Mouse (Mus musculus): Measurements from ENCODE around the gene Nrsn2. TPM values are rescaled to one million over a fixed set of nuclear protein-coding genes. Genes with fewer than 3 reads are reported as not detected.

Nrsn2 gene
- polyA plus RNA-seq, 1 experiment from 2014 or later: 2.2 TPM

DNA sequence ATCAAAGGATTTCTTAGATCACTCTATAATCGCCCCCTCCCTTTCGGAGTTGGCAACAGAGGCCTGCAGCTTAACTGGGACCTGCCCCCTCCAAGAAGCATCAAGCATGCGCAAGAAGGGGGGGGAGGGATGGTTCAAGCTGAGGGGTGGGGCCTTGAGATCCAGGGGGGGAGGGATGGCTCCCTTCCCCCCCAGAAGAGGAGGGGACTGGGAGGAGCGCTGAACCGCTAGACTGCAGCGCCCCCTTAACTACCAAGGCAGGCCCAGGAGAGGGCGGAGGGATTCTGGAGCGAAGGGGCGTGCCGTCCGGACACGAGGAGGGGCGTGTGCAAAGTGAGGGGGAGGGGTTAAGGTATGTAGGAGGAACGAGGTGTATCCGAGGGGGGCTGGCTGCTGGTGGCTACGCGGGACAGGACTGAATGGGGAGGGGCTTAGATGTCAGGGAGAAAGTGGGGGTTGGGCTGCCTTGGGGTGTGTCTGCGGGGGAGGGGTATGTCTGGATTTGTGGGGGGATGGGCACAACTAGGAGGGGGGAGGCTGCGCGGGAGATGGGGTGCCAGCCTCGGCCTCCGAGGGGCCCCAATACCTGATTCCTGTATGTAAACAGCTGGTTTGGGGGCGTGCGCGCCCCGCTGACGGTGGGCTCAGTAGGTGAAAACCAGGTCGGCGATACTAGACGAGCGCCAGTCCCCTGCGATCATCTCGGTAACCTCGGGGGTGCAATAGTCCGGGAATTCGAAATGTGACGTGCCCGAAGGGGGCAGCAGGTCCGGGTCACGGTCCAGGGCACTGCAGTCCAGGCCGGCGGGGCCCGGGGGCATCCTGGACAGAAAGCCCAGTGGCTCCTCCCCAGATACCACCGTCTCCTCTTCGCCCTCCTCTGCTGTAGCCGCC is 19.9 kb upstream of the Nrsn2 start:
- H3K9me3 ChIP-seq (ENCODE audit: control insufficient read depth, low read length): no peaks in the 10 kb centered on the region
- H3K27me3 ChIP-seq (ENCODE audit: control insufficient read depth, insufficient read depth, low read length): no peaks in the 10 kb centered on the region
- H3K36me3 ChIP-seq (ENCODE audit: control insufficient read depth, insufficient read depth, low read length): no peaks in the 10 kb centered on the region
- ATAC-seq (ENCODE audit: insufficient number of reproducible peaks, low FRiP score, low TSS enrichment, low read depth) (peak; percentile 70), DNase-seq (ENCODE audit: low spot score) (peak; percentile 97)
- peak overlapping the region; percentile 58 for H3K4me2 ChIP-seq (ENCODE audit: low read depth, severe bottlenecking)
- peak overlapping the region; percentile 97 for H3K9ac ChIP-seq (ENCODE audit: low read length)
- H3K27ac ChIP-seq (replicated peaks; ENCODE audit: low read depth, low read length): peak overlapping the region; percentile 99
- H3K4me3 ChIP-seq (ENCODE audit: low read depth, low read length): peak overlapping the region; percentile 88
- peaks cover 22% of the 10 kb centered on the region for H3K4me1 ChIP-seq (ENCODE audit: control insufficient read depth, insufficient read depth, low read length)
- under 1% methylated on average over 46 of the region's 46 CpGs for WGBS

- no peak overlapping the region for H3K27ac ChIP-seq (replicated peaks; ENCODE audit: low read depth, low read length)
- ATAC-seq (ENCODE audit: insufficient number of reproducible peaks, low FRiP score, low TSS enrichment, low read depth) (no peak), DNase-seq (ENCODE audit: low spot score) (no peak)
- H3K4me2 ChIP-seq (ENCODE audit: low read depth, severe bottlenecking): peak overlapping the region; percentile 58
- H3K4me3 ChIP-seq (ENCODE audit: low read depth, low read length): peak overlapping the region; percentile 88
- WGBS: 25% methylated on average over 13 of the region's 13 CpGs
- no peaks in the 10 kb centered on the region for H3K27me3 ChIP-seq (ENCODE audit: control insufficient read depth, insufficient read depth, low read length)
- no peaks in the 10 kb centered on the region for H3K9me3 ChIP-seq (ENCODE audit: control insufficient read depth, low read length)
- peak overlapping the region; percentile 14 for H3K9ac ChIP-seq (ENCODE audit: low read length)
- no peaks in the 10 kb centered on the region for H3K36me3 ChIP-seq (ENCODE audit: control insufficient read depth, insufficient read depth, low read length)
- peaks cover 22% of the 10 kb centered on the region for H3K4me1 ChIP-seq (ENCODE audit: control insufficient read depth, insufficient read depth, low read length)
Observed at GRCm38 (mm10) chr2:152395271-152395920, 19.0 kb upstream of the Nrsn2 start.

DNA sequence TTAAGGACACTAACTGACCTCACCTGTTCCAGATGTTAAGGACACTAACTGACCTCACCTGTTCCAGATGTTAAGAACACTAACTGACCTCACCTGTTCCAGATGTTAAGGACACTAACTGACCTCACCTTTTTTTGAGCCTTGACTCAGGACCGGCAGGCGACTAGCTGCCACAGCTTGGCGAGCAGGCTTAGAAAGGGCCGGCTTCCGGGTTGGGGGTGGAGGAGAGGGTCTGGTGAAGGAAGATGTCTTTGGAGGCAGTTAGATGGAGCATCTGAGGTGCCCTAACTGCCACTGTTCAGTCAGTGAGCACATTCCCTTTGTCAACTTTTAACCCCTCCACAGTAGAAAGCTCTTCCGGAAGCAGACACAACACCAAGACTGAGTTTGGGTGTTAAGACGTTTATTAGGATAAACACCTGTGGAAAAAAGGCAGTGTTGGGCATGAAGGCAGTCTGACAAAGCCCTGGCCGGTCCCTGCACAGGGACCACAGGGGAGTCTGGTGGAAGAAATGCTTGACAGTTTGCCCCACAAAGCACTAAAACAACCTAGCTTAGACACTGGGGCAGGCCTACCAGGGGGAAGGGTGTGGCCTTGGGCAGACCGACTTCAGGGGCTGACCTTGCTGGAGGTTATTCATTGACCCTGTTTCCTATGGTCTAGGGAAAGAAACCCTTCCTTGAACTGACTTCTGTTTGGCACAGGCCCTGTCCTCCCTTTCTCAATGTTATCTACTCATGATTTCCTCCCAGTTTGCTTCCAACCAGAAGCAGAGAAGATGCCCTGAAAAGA is 17.0 kb upstream of the Nrsn2 start:
- WGBS: 51% methylated on average over 9 of the region's 9 CpGs
- no peaks in the 10 kb centered on the region for H3K9me3 ChIP-seq (ENCODE audit: control insufficient read depth, low read length)
- 0 out of 2 replicates have a peak overlapping the region, but pooled peaks have one; percentile 10 for H3K4me3 ChIP-seq (ENCODE audit: low read depth, low read length)
- no peak for DNase-seq (ENCODE audit: low spot score)
- ATAC-seq (ENCODE audit: insufficient number of reproducible peaks, low FRiP score, low TSS enrichment, low read depth): no peak
- H3K36me3 ChIP-seq (ENCODE audit: control insufficient read depth, insufficient read depth, low read length): no peaks in the 10 kb centered on the region
- H3K27ac ChIP-seq (replicated peaks; ENCODE audit: low read depth, low read length): no peak overlapping the region
- no peak overlapping the region for H3K9ac ChIP-seq (ENCODE audit: low read length)
- H3K27me3 ChIP-seq (ENCODE audit: control insufficient read depth, insufficient read depth, low read length): no peaks in the 10 kb centered on the region
- H3K4me2 ChIP-seq (ENCODE audit: low read depth, severe bottlenecking): no peak overlapping the region; the same call in 1 of the 2 replicates
- peaks cover 22% of the 10 kb centered on the region for H3K4me1 ChIP-seq (ENCODE audit: control insufficient read depth, insufficient read depth, low read length)

DNA sequence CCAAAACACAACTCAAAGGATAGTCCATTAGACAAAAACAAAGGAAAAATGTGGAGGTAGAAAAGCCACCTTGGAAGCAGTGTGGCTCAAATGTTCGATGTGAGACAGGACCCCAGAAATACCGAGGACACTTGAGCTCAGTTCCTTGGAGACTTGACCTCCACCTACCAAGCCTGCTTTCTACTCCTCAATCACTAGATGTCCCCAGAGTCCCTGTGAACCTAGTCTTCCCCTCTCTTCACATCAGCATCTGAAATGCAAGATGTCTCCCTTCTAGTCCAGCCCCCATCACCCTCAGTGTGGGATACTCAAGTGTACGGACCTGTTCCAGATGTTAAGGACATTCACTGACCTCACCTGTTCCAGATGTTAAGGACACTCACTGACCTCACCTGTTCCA is 16.3 kb upstream of the Nrsn2 start:
- H3K9ac ChIP-seq (ENCODE audit: low read length): no peak overlapping the region
- no peaks in the 10 kb centered on the region for H3K27me3 ChIP-seq (ENCODE audit: control insufficient read depth, insufficient read depth, low read length)
- ATAC-seq (ENCODE audit: insufficient number of reproducible peaks, low FRiP score, low TSS enrichment, low read depth): no peak
- no peaks in the 10 kb centered on the region for H3K36me3 ChIP-seq (ENCODE audit: control insufficient read depth, insufficient read depth, low read length)
- peaks cover 22% of the 10 kb centered on the region for H3K4me1 ChIP-seq (ENCODE audit: control insufficient read depth, insufficient read depth, low read length)
- H3K27ac ChIP-seq (replicated peaks; ENCODE audit: low read depth, low read length): no peak overlapping the region
- DNase-seq (ENCODE audit: low spot score): peak; percentile 51
- no peak overlapping the region for H3K4me3 ChIP-seq (ENCODE audit: low read depth, low read length)
- no peak overlapping the region for H3K4me2 ChIP-seq (ENCODE audit: low read depth, severe bottlenecking)
- WGBS: 16% methylated on average over 3 of the region's 3 CpGs
- no peaks in the 10 kb centered on the region for H3K9me3 ChIP-seq (ENCODE audit: control insufficient read depth, low read length)

- Histone ChIP-seq H3K9me3 (ENCODE audit: control insufficient read depth, low read length) (no peaks in the 10 kb centered on the region), H3K9ac (ENCODE audit: low read length) (no peak overlapping the region), H3K27ac (replicated peaks; ENCODE audit: low read depth, low read length) (no peak overlapping the region), H3K4me3 (ENCODE audit: low read depth, low read length) (no peak overlapping the region), H3K4me1 (ENCODE audit: control insufficient read depth, insufficient read depth, low read length) (no peaks in the 10 kb centered on the region), H3K36me3 (ENCODE audit: control insufficient read depth, insufficient read depth, low read length) (no peaks in the 10 kb centered on the region; the same call in 1 of the 2 replicates), H3K4me2 (ENCODE audit: low read depth, severe bottlenecking) (no peak overlapping the region), H3K27me3 (ENCODE audit: control insufficient read depth, insufficient read depth, low read length) (no peaks in the 10 kb centered on the region)
- ATAC-seq (ENCODE audit: insufficient number of reproducible peaks, low FRiP score, low TSS enrichment, low read depth) (no peak), DNase-seq (ENCODE audit: low spot score) (no peak)
- WGBS: 77% methylated on average over 4 of the region's 4 CpGs
Observed at GRCm38 (mm10) chr2:152384191-152384590, 7.8 kb upstream of the Nrsn2 start.

- Histone ChIP-seq H3K27me3 (ENCODE audit: control insufficient read depth, insufficient read depth, low read length) (peaks cover 3% of the 10 kb centered on the region; the same call in 1 of the 2 replicates), H3K4me3 (ENCODE audit: low read depth, low read length) (peak overlapping the region; percentile 15), H3K27ac (replicated peaks; ENCODE audit: low read depth, low read length) (no peak overlapping the region), H3K4me2 (ENCODE audit: low read depth, severe bottlenecking) (peak overlapping the region; percentile 42), H3K9me3 (ENCODE audit: control insufficient read depth, low read length) (no peaks in the 10 kb centered on the region), H3K4me1 (ENCODE audit: control insufficient read depth, insufficient read depth, low read length) (peaks cover 17% of the 10 kb centered on the region; the same call in 1 of the 2 replicates), H3K9ac (ENCODE audit: low read length) (peak overlapping the region; percentile 22), H3K36me3 (ENCODE audit: control insufficient read depth, insufficient read depth, low read length) (no peaks in the 10 kb centered on the region; the same call in 1 of the 2 replicates)
- WGBS: 3% methylated on average over 21 of the region's 21 CpGs
- DNase-seq (ENCODE audit: low spot score) (peak; percentile 72), ATAC-seq (ENCODE audit: insufficient number of reproducible peaks, low FRiP score, low TSS enrichment, low read depth) (peak; percentile 61)
Observed at GRCm38 (mm10) chr2:152375652-152376344, 640 bp downstream of the Nrsn2 start.

DNA sequence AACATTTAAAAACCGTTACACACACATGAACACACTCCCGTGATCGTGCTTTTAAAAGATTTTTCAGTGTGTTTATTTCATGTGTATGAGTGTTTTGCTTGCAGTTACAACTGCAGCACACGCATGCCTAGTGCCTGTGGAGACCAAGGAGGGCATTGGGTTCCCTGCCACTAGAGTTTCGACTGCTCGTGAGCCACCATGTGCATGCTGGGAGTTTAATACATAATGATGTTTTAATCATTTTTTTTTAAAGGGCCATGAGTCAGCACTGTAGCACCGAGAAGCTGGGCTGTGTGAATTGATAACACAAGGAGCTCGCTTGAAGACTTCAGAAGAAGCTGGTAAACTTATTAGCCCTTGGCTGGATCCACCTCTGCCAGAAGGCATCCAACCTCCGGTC is 2.9 kb downstream of the Nrsn2 start:
- ATAC-seq (ENCODE audit: insufficient number of reproducible peaks, low FRiP score, low TSS enrichment, low read depth) (no peak), DNase-seq (ENCODE audit: low spot score) (no peak)
- Histone ChIP-seq H3K36me3 (ENCODE audit: control insufficient read depth, insufficient read depth, low read length) (no peaks in the 10 kb centered on the region), H3K27me3 (ENCODE audit: control insufficient read depth, insufficient read depth, low read length) (peaks cover 3% of the 10 kb centered on the region; the same call in 1 of the 2 replicates), H3K4me1 (ENCODE audit: control insufficient read depth, insufficient read depth, low read length) (peaks cover 19% of the 10 kb centered on the region; the same call in 1 of the 2 replicates), H3K27ac (replicated peaks; ENCODE audit: low read depth, low read length) (no peak overlapping the region), H3K9me3 (ENCODE audit: control insufficient read depth, low read length) (no peaks in the 10 kb centered on the region), H3K4me2 (ENCODE audit: low read depth, severe bottlenecking) (no peak overlapping the region), H3K9ac (ENCODE audit: low read length) (no peak overlapping the region), H3K4me3 (ENCODE audit: low read depth, low read length) (no peak overlapping the region)
- WGBS: 82% methylated on average over 9 of the region's 9 CpGs
